Mouse (Mus musculus) embryonic fibroblast, embryonic 13.5 days (primary cell): ENCODE measurements around the gene Ncor2. TPM values are rescaled to one million over a fixed set of nuclear protein-coding genes. Genes with fewer than 3 reads are reported as not detected.

Experiments used
- H3K27ac ChIP-seq: 2 replicates; pipeline ENCODE4 v1.5.1; 2012; ENCODE audit warnings: low read length, control low read depth, inconsistent platforms; ENCODE audit not compliant: insufficient read depth
- H3K4me1 ChIP-seq: 2 replicates; pipeline ENCODE4 v1.6.1; 2011; ENCODE audit warnings: low read length; ENCODE audit not compliant: control insufficient read depth, insufficient read depth
- H3K4me3 ChIP-seq: 2 replicates; pipeline ENCODE4 v1.5.1; 2011; ENCODE audit warnings: mild to moderate bottlenecking, control low read depth, low read length; ENCODE audit not compliant: insufficient read depth
- CTCF ChIP-seq: IDR thresholded peaks from 2 replicates; pipeline ENCODE4 v1.5.1; 2011; ENCODE audit warnings: mild to moderate bottlenecking, control low read depth, low read length, moderate library complexity, borderline replicate concordance; ENCODE audit not compliant: insufficient read depth
- POLR2A ChIP-seq: IDR thresholded peaks from 2 replicates; pipeline ENCODE4 v1.6.1; 2011; ENCODE audit warnings: low read depth, mild to moderate bottlenecking, control low read depth, low read length, moderate library complexity
- polyA plus RNA-seq: library from polyadenylated mRNA; stranded (reverse); fragments of >200 nt; gene quantifications from 2 replicates; pipeline ENCODE4 v1.2.4, GENCODE M21; 2011; ENCODE audit warnings: low read depth; ENCODE audit not compliant: missing spikeins, insufficient read length

The Ncor2 gene
- polyA plus RNA-seq, 1 experiment = 110 TPM

DNA sequence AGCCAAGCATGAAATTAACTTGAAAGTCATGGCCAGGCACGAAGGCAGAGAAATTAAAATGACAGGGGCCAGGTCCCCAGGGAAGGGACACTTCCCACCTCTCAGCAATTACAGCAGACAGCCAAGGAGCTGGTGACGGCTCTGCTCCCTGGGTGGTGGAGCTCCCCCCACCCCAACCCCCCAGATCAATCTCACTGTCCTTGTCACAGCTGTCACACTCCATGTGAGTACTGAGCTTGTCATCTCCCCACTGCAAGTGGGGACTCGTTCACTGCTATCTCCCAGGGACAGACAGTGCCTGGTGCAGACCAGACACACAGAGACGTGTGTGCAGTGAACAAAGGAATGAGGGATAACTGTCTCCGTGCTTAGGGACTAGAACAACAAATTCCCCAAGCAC is 85.2 kb downstream of the Ncor2 start:
- no peak for TF ChIP-seq CTCF
- no peak for TF ChIP-seq POLR2A
- H3K4me1 ChIP-seq = peaks cover 21% of the 10 kb centered on the region
- no peak overlapping the region for H3K27ac ChIP-seq
- no peak overlapping the region for H3K4me3 ChIP-seq

DNA sequence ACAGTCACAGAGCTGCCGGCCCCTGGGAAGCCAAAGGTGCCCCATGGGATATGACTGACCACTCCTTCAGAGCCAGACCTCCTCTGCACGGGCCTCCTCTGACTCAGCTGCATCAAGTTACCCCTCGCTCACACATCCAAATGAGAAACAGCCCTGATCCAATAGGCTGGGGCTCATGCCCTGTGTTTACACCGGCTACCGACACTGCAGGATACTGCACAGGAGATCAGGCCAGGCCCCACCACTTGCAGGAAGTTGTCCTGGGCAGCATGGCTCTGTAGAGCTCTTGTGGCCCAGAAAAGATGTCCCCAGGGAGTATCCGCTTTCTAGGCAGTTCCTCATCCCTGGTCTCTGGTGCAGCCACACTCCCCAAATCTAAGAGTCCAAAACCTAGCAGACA is 90.9 kb downstream of the Ncor2 start:
- TF ChIP-seq POLR2A (no peak), CTCF (no peak)
- Histone ChIP-seq H3K27ac (no peak overlapping the region), H3K4me1 (peaks cover 6% of the 10 kb centered on the region; the same call in 1 of the 2 replicates), H3K4me3 (no peak overlapping the region)

DNA sequence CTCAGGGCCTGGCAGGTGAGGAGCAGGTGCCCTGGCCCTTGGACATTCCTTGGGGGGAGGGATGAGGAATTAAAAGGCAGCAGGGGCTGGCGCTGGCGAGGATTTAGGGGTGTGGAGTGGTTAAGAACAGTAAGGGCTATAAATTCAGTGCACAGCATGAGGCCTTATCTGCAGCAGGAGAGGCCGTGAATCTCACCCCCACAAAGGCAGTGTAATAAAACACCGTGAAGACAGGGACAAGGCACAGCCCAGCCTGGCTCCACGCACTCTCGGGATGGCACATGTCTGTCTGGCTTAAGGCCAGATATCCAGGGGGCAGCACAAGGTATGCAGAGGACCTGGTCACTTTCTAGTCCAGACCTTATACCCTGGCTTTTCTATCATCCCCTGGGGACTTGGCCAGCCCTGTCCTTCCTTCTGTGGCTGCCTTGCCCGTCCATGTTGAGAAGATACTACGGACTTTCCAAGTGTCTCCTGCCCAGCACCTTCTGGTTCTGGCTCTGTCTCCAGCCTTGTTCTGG is 93.9 kb downstream of the Ncor2 start:
- no peak for TF ChIP-seq POLR2A
- no peak for TF ChIP-seq CTCF
- H3K4me3 ChIP-seq = no peak overlapping the region
- peaks cover 13% of the 10 kb centered on the region for H3K4me1 ChIP-seq
- H3K27ac ChIP-seq = no peak overlapping the region

DNA sequence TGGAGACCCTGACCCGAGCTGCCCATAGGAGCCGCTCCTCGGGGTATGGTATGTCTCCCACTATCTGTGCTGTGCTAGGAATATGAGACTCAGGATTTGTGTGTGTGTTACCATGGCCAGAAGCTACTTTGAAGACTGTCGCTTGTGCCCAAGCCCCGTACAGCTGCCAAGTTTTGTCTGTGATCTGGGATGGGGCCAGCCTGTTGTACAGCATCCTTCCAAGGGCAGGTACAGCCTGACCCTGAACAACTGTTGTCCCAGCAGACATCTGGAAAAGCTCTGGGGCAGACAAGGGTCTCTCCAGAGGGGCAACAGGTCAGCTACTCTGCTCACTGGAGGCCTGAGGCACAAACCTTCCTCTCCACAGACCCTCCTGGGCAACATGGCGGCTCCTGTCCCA is 95.3 kb downstream of the Ncor2 start:
- Histone ChIP-seq H3K4me1 (peaks cover 9% of the 10 kb centered on the region), H3K4me3 (no peak overlapping the region), H3K27ac (no peak overlapping the region)
- TF ChIP-seq CTCF = no peak
- no peak for TF ChIP-seq POLR2A

DNA sequence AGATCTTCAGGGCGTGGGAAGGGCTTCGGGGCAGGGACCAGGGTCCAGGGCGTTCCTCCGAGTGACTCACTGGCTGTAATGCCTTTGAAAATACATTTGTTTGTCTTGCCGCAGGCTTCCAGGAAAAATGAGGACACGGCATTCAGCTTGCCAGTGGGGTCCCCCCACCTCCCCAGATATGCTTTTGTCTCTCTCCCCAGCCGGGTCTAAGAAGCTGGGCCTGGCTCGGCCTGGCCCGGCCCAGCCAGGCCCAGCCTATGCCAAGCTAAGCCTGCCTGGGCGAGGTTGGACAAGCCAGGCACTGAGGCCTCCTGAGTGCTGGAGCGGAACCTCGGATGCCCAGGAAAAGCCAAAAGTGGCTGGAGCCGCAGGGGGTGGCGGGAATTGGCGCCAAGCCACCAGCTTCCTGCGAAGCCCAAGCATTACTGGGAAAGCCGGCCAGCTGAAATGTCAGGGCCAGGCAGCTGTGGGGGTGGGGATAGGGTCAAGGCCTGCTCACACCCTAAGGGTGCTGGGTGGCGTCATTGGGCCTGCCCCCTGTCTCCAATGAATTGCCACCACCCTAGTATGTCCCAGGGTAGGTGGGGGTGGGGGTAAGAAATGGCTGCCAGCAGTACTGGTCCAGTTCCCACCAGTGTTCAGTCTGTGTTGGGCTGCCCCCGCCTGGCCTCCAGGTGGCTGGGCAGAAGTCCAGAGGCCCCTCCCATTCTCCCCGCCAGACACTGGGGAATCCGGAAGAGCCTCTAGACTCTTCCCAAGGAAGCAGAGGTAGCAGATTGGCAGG is 97.5 kb downstream of the Ncor2 start:
- TF ChIP-seq CTCF (no peak), POLR2A (no peak)
- Histone ChIP-seq H3K27ac (peak overlapping the region; percentile 90), H3K4me1 (peaks cover 7% of the 10 kb centered on the region), H3K4me3 (no peak overlapping the region)

DNA sequence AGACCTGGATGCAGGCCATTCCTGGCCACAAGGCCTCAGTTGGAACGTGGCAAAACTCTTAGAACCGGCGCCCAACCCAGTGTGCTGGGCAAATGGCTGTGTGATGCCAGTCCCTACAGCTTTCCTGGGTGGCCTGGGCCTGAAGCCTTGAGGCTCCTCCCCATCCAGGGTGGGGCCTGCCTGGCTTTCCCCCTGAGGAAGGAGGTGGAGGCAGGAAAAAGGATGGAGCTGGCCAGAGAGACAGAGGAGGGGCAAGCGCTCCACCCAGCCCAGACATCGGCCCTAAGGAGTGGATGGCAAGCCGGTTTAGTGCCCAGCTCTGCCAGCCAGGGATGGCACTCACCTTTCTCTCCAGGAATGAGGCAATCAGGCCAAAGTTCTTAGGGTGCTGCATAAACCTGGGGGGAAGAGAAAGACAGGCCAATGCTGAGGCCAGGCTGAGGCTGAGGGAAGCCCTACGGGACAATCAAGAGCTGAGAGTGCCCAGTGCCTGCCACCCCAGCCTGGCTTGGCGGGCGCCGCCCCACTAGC is 98.2 kb downstream of the Ncor2 start:
- TF ChIP-seq POLR2A (no peak), CTCF (no peak)
- Histone ChIP-seq H3K4me1 (peaks cover 7% of the 10 kb centered on the region), H3K4me3 (no peak overlapping the region), H3K27ac (peak overlapping the region; percentile 90)

DNA sequence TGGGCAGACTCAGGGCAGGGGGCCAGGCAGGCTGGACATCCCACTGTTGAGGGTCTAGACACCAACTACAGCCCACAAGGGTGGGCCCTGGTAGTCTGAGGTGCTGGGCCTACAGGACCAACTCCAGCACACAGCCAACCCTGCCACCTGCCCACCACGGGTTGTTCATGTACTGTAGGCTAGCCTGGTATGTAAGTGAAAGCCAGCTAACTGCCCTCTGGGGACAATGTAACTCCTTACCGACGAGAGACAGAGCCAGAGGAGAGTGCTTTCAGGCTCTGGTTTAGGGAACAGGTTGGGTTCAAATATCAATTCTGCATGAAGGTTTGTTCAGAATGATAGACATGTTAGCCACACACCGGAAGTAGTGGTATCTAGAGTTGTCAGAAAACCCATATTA is 98.7 kb downstream of the Ncor2 start:
- no peak for TF ChIP-seq POLR2A
- no peak for TF ChIP-seq CTCF
- Histone ChIP-seq H3K4me1 (peaks cover 7% of the 10 kb centered on the region), H3K27ac (peak overlapping the region; percentile 90), H3K4me3 (no peak overlapping the region)

DNA sequence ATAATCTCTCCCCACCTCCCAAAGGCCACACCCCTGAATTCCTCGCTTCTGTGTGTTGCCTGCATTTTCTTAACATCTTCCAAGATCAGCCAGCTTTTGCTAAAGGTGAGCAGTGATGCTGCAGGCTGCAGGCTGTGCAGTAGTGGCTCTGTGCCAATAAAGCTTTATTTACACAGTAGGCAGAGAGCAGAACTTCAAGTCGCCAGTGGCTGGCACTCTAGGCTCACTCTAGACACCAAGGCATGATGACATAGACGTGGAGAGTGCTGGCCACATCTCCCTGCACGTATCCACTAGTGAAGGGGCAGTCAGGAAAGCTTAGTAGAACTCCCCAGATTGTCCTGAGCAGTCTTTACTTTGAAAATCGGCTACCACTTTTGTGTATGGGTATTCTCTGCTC is 100.8 kb downstream of the Ncor2 start:
- H3K4me3 ChIP-seq = no peak overlapping the region
- peaks cover 15% of the 10 kb centered on the region for H3K4me1 ChIP-seq
- TF ChIP-seq CTCF (no peak), POLR2A (no peak)

DNA sequence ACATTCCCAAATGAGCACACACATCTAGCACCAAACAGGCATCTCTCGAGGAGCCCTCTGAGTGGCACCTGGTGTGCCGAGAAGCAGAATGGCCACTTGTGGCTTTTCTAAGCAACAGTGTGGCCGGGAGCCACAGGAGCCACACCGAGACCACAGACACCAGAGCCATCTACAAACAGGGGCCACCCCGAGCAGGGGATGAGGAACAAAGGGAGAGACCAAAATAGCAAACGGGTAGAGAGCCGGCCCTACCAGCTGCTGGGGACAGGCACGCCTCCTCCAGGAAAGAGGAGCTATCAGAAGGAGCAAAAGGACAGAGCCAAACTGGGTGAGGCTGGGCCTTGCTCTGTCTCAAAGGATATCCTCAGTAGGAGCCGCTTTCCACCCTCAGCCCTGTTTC is 102.8 kb downstream of the Ncor2 start:
- Histone ChIP-seq H3K4me1 (peaks cover 23% of the 10 kb centered on the region), H3K4me3 (no peak overlapping the region), H3K27ac (no peak overlapping the region)
- TF ChIP-seq POLR2A (no peak), CTCF (no peak)

More for the DNA sequence above, 100.8 kb downstream of the Ncor2 start:
- no peak overlapping the region for H3K27ac ChIP-seq

DNA sequence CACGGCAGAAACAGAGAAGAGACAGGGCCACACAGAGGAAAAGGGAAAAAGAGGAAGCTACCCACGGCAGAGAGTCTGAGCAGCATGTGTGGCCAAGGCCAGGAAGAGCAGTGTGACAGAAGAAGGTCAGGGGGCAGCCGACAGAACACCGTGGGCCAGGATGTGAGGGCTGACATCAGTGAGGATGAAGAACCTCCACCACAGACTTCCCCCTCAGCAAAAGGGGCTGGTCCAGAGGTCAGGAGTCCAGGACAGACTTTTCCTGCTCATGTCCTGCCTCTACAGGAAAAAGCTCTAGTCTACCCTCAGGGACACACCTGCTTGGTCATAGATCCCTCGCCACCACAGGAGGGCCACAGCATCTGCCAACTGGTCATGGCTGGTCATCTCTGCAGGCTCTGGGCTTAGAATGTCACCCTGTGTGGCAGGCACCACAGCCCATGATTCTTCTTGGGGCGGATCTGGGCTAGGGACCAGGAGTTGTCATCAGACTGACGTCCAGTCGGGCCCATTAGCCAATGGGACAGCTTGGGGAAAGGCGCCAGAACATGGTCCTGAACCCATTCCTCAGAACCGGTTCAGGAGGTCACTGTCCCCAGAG is 104.3 kb downstream of the Ncor2 start:
- peaks cover 33% of the 10 kb centered on the region for H3K4me1 ChIP-seq
- TF ChIP-seq POLR2A (no peak), CTCF (no peak)
- no peak overlapping the region for H3K4me3 ChIP-seq
- H3K27ac ChIP-seq = peak overlapping the region; percentile 53
